Mouse (Mus musculus) liver, postnatal 0 days (tissue): ENCODE measurements around the gene Vcan.

Experiments
- CTCF ChIP-seq: sonication (generic); IDR thresholded peaks from 2 replicates; pipeline ENCODE4 v1.5.1; 2016; ENCODE audit warnings: antibody characterized with exemption, low read depth
- EP300 ChIP-seq: IDR thresholded peaks from 2 replicates; pipeline ENCODE4 v1.6.1; 2016; ENCODE audit warnings: antibody characterized with exemption, low read depth, mild to moderate bottlenecking

- TF ChIP-seq EP300, result no peak
- no peak for TF ChIP-seq CTCF
Measured at GRCm38 (mm10) chr13:89661688-89662087, 80.6 kb downstream of the Vcan start.
